Mouse (Mus musculus) lung, postnatal 0 days (tissue): Measurements from ENCODE around the gene Glt6d1.

Source experiments
- CTCF ChIP-seq: IDR thresholded peaks from 2 replicates; pipeline ENCODE4 v1.5.1; 2016; ENCODE audit warnings: antibody characterized with exemption, mild to moderate bottlenecking
- EP300 ChIP-seq: IDR thresholded peaks from 2 replicates; pipeline ENCODE4 v1.6.1; 2016; ENCODE audit warnings: antibody characterized with exemption, mild to moderate bottlenecking, control low read depth

DNA sequence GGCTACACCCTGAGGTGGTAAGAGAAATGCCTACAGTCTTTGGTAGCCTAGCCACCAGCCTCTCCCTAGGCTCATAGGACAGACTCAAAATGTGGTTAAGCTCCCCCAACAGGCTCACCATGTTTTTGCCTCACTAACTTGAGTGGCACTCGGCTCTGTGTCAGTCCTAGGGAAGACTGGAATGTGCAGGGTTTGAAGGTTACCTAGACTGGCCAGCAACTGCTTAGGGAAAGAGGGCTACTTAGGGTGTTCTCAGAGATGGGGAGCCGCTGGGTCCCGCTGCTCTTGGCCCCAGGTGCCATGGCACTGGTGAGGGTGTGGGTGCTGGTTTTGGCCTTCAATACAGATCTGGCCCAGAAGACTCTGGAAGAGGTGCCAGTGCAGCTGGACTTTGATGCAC is 33.7 kb downstream of the Glt6d1 start, which contains the start of gene Gm13539:
- TF ChIP-seq CTCF = no peak
- no peak for TF ChIP-seq EP300
